Mouse (Mus musculus) megakaryocyte, embryonic 14.5 days (primary cell): Measurements from ENCODE around the gene Gimap4.
"Not testable (repeated sequence)": the region's sequence is repeated elsewhere in the genome, so short reads cannot be mapped to it uniquely, and the experiment has no call there.

Source experiments
- FLI1 ChIP-seq: IDR thresholded peaks from 2 replicates; pipeline ENCODE4 v1.6.1; 2012; ENCODE audit warnings: low read length, inconsistent platforms, mixed read lengths
- GATA1 ChIP-seq: IDR thresholded peaks from 3 replicates; pipeline ENCODE4 v1.6.1; 2012; ENCODE audit warnings: mixed read lengths, low read length, inconsistent platforms, borderline replicate concordance

- not testable (repeated sequence) for TF ChIP-seq GATA1, FLI1
Observed at GRCm38 (mm10) chr6:48683263-48683821, 1.0 kb upstream of the Gimap4 start.
